Mouse (Mus musculus) hindbrain, embryonic 14.5 days (tissue): ENCODE measurements around the gene Met. TPM values are rescaled to one million over a fixed set of nuclear protein-coding genes. Genes with fewer than 3 reads are reported as not detected.

Source experiments
- ATAC-seq: fragments of 200-750 bp; cut with Nextera tagmentation; 2 replicates; pipeline ENCODE4 v1.8.0; 2017; ENCODE audit warnings: moderate number of reproducible peaks, mild to moderate bottlenecking, moderate TSS enrichment, moderate library complexity; ENCODE audit not compliant: low FRiP score
- DNase-seq: peaks from one replicate; pipeline ENCODE4 v3.0.0-alpha.2; 2015; ENCODE audit warnings: low spot score
- H3K27ac ChIP-seq: fragments of 300-500 bp; sonication (generic); 2 replicates; pipeline ENCODE4 v1.5.1; 2014; ENCODE audit warnings: mild to moderate bottlenecking, moderate library complexity
- H3K27me3 ChIP-seq: fragments of 300-500 bp; sonication (generic); 2 replicates; pipeline ENCODE4 v1.6.1; 2014; ENCODE audit warnings: mild to moderate bottlenecking, low read length, mixed read lengths; ENCODE audit not compliant: control insufficient read depth, insufficient read depth
- H3K36me3 ChIP-seq: fragments of 300-500 bp; sonication (generic); replicated peaks from 2 replicates; pipeline ENCODE4 v1.6.1; 2014; ENCODE audit not compliant: control insufficient read depth, insufficient read depth
- H3K4me1 ChIP-seq: fragments of 300-500 bp; sonication (generic); replicated peaks from 2 replicates; pipeline ENCODE4 v1.6.1; 2014; ENCODE audit warnings: antibody characterized with exemption, low read length, mixed read lengths; ENCODE audit not compliant: control insufficient read depth, insufficient read depth
- H3K4me2 ChIP-seq: fragments of 300-500 bp; sonication (generic); replicated peaks from 2 replicates; pipeline ENCODE4 v1.6.1; 2014; ENCODE audit warnings: mild to moderate bottlenecking, moderate library complexity
- H3K4me3 ChIP-seq: fragments of 300-500 bp; sonication (generic); replicated peaks from 2 replicates; pipeline ENCODE4 v1.5.1; 2014; ENCODE audit warnings: mild to moderate bottlenecking, low read length
- H3K9ac ChIP-seq: fragments of 300-500 bp; sonication (generic); 2 replicates; pipeline ENCODE4 v1.6.1; 2014
- H3K9me3 ChIP-seq: fragments of 300-500 bp; sonication (generic); 2 replicates; pipeline ENCODE4 v1.6.1; 2016; ENCODE audit warnings: low read length; ENCODE audit not compliant: control insufficient read depth
- WGBS: fragments of 180-500 bp; shearing (Covaris S2); extraction: QIAGEN DNeasy Blood & Tissue Kit; methylation state at CpG from one replicate; pipeline ENCODE4 v1.1.7; 2014; 5-methylcytosine and 5-hydroxymethylcytosine counted together
- polyA plus RNA-seq: library from polyadenylated mRNA; unstranded; fragments of >200 nt; fragmentation: Nextera tagmentation; extraction: Ambion mirVana; gene quantifications from 2 replicates; pipeline ENCODE4 v1.2.1, GENCODE M21; 2014

Met gene
- polyA plus RNA-seq, 1 experiment from 2014 or later = 3.8 TPM

GRCm38 (mm10) chr6:17554263-17554662, 90.7 kb downstream of the Met start:
- 78% methylated on average over 7 of the region's 7 CpGs for WGBS
- Histone ChIP-seq H3K4me1 (no peaks in the 10 kb centered on the region), H3K4me3 (no peak overlapping the region), H3K27ac (no peak overlapping the region), H3K27me3 (no peaks in the 10 kb centered on the region), H3K4me2 (no peak overlapping the region), H3K9me3 (no peaks in the 10 kb centered on the region), H3K36me3 (no peaks in the 10 kb centered on the region), H3K9ac (no peak overlapping the region)
- DNase-seq (no peak), ATAC-seq (no peak; the same call in 1 of the 2 replicates)

DNA sequence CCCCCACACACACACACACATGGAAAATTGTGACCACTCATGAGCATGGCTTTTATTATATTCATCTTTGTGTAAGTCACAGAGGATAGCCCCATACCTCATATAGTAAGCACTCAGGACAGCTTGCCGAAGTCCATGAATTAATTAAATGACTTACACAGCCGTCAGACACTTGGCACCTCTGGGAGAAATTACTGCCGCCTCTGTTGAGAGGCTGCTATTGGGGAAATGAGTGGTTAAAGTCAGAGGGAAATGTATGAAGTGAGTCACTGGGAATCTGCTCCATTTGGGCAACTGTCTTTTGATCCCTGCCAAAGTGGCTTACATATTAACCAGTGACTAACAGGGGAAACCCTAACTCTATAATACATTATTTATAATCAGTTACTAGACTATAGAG, 91.2 kb downstream of the Met start:
- no peak overlapping the region for H3K4me3 ChIP-seq
- H3K36me3 ChIP-seq = no peaks in the 10 kb centered on the region
- no peaks in the 10 kb centered on the region for H3K9me3 ChIP-seq
- WGBS = 23% methylated on average over 3 of the region's 3 CpGs
- no peaks in the 10 kb centered on the region for H3K27me3 ChIP-seq
- no peaks in the 10 kb centered on the region for H3K4me1 ChIP-seq
- H3K4me2 ChIP-seq = no peak overlapping the region
- ATAC-seq (peak; percentile 34; the same call in 1 of the 2 replicates), DNase-seq (no peak)
- no peak overlapping the region for H3K27ac ChIP-seq
- no peak overlapping the region for H3K9ac ChIP-seq

GRCm38 (mm10) chr6:17555719-17556118, 92.1 kb downstream of the Met start:
- no peaks in the 10 kb centered on the region for H3K36me3 ChIP-seq
- no peak overlapping the region for H3K9ac ChIP-seq
- ATAC-seq = no peak
- H3K9me3 ChIP-seq = no peaks in the 10 kb centered on the region
- no peak for DNase-seq
- H3K27ac ChIP-seq = no peak overlapping the region
- no peak overlapping the region for H3K4me2 ChIP-seq
- no peaks in the 10 kb centered on the region for H3K4me1 ChIP-seq
- WGBS = 84% methylated on average over 7 of the region's 7 CpGs
- no peak overlapping the region for H3K4me3 ChIP-seq
- no peaks in the 10 kb centered on the region for H3K27me3 ChIP-seq

DNA sequence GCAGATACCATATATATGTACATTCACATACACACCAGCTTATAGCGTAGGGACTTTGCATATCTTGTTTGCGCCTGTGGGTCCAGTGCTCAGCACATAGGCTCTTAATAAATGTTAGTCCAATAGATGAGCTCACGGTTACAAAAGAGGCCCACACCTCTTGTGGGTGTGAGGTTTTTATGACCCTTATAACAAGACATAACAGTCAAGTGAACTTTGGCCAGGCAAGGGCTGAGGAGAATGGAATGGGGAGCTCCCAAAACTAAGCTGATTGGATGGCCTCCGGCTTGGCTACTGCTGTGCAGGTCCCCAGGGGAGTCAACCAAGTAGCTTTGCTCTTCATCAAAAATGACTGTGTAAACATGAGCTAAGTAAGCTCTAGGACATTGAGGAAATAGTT, 96.1 kb downstream of the Met start:
- H3K27me3 ChIP-seq = no peaks in the 10 kb centered on the region
- H3K4me1 ChIP-seq = 0 out of 2 replicates have a peak, but pooled peaks cover 5% of the 10 kb centered on the region
- H3K4me2 ChIP-seq = no peak overlapping the region
- H3K9me3 ChIP-seq = no peaks in the 10 kb centered on the region
- 86% methylated on average over 4 of the region's 4 CpGs for WGBS
- H3K27ac ChIP-seq = no peak overlapping the region
- H3K36me3 ChIP-seq = no peaks in the 10 kb centered on the region
- DNase-seq = no peak
- H3K9ac ChIP-seq = no peak overlapping the region
- ATAC-seq = no peak
- no peak overlapping the region for H3K4me3 ChIP-seq

DNA sequence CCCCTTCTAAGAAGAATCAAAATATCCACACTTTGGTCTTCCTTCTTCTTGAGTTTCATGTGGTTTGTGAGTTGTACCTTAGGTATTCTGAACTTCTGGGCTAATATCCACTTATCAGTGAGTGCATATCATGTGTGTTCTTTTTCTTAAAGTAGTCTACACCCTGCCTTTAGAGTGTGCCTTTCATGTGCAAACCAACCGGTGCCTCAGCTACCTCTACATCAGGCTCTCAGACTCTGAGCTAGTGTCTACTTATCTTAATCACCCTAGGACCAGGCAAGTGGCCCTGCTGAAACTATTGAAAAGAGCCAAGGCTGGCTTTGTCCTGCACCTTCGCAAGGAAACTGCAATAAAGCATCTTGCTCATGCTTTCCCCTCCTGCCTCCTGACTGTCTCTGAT, 97.7 kb downstream of the Met start:
- no peak for DNase-seq
- H3K36me3 ChIP-seq = no peaks in the 10 kb centered on the region
- H3K27ac ChIP-seq = no peak overlapping the region
- H3K4me1 ChIP-seq = 0 out of 2 replicates have a peak, but pooled peaks cover 5% of the 10 kb centered on the region
- ATAC-seq = no peak
- H3K4me3 ChIP-seq = no peak overlapping the region
- 29% methylated on average over 2 of the region's 2 CpGs for WGBS
- H3K9me3 ChIP-seq = no peaks in the 10 kb centered on the region
- H3K4me2 ChIP-seq = no peak overlapping the region
- H3K9ac ChIP-seq = no peak overlapping the region
- H3K27me3 ChIP-seq = 0 out of 2 replicates have a peak, but pooled peaks cover 5% of the 10 kb centered on the region

DNA sequence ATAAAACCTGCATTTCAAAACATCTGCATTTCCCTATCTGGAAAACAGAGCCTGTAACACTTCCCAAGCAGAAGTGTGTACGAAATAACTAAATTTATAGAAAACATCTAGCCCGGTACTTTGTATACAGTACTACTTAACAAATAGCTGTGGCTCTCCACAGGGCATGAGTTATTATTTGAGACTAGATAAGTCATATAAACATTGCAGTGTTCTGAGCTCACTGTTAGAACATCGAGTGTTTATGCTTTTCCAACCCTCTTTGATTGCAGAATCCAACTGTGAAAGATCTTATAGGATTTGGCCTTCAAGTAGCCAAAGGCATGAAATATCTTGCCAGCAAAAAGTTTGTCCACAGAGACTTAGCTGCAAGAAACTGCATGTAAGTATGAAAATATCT, 98.3 kb downstream of the Met start:
- Histone ChIP-seq H3K27ac (no peak overlapping the region), H3K4me2 (no peak overlapping the region), H3K36me3 (no peaks in the 10 kb centered on the region), H3K9ac (no peak overlapping the region), H3K4me3 (no peak overlapping the region), H3K27me3 (0 out of 2 replicates have a peak, but pooled peaks cover 5% of the 10 kb centered on the region), H3K4me1 (0 out of 2 replicates have a peak, but pooled peaks cover 5% of the 10 kb centered on the region), H3K9me3 (no peaks in the 10 kb centered on the region)
- WGBS = 61% methylated on average over 3 of the region's 3 CpGs
- DNase-seq = no peak
- ATAC-seq = no peak

DNA sequence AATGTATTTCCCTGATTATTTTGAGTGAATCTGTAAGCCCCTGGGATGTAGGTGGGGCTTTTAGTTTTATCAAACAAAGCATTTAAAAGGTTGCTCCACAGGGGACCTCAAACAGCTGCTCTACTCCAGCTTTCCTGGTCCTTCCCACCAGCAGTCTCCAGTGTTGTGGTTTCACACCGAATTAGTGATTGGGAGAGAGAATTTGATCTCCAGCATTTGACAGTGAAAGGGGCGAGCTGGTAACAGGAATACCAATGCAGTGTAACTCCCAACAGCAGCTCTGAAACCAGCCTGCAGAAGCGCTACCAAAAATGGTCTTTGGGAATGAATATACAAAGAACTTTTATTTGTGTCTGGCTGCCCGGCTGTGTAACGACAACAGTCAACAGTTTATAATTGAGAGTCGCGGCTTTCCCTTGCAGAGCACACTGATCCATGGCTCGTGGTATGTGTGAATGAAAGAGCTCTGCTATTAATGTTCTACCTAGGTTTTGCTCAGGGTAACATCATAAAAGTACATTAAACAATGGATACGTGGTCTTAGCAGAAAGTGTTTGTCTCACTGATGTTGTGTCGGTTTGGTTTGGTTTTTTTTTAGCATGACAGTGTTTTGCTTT, 99.0 kb downstream of the Met start:
- Histone ChIP-seq H3K36me3 (no peaks in the 10 kb centered on the region), H3K4me3 (no peak overlapping the region), H3K27ac (no peak overlapping the region), H3K9ac (no peak overlapping the region), H3K27me3 (0 out of 2 replicates have a peak, but pooled peaks cover 5% of the 10 kb centered on the region), H3K9me3 (no peaks in the 10 kb centered on the region), H3K4me2 (0 out of 2 replicates have a peak overlapping the region, but pooled peaks have one; percentile 21), H3K4me1 (0 out of 2 replicates have a peak, but pooled peaks cover 5% of the 10 kb centered on the region)
- no peak for DNase-seq
- 8% methylated on average over 10 of the region's 10 CpGs for WGBS
- no peak; the same call in 1 of the 2 replicates for ATAC-seq

DNA sequence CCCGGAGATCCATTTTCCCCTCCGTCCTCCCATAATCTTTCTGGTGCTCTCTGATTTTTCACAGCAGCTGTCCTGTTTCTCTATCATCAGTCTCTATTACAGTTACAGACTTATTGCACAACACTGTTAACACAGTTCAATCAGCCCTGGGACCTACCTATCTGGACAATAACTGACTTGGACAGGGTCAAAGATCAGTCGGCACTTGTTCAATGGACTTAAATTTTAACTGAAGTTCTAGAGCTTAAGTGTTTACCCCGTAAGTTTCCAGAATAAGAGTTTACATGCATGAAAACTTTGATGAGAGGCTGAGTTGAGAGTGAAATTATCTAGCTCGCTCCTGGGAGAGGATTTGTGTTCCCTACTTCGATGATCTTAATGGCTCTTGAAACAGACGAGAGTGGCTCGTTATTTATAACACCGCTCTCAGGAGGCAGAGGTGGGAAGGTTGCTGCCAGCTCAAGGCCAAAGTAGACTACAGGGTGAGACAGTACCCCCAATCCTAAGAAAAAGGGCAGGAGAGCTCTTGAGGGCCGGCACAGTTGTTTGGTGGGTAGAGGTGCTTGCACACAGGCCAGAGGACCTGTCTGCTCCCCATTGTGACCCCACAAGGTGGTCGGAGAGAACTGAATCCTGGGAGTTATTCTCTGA, 105.2 kb downstream of the Met start:
- H3K27ac ChIP-seq = no peak overlapping the region
- WGBS = 91% methylated on average over 11 of the region's 11 CpGs
- 0 out of 2 replicates have a peak, but pooled peaks cover 5% of the 10 kb centered on the region for H3K27me3 ChIP-seq
- H3K4me3 ChIP-seq = no peak overlapping the region
- no peaks in the 10 kb centered on the region for H3K4me1 ChIP-seq
- H3K9ac ChIP-seq = no peak overlapping the region
- DNase-seq (no peak), ATAC-seq (no peak)
- H3K9me3 ChIP-seq = no peaks in the 10 kb centered on the region
- H3K4me2 ChIP-seq = no peak overlapping the region
- H3K36me3 ChIP-seq = no peaks in the 10 kb centered on the region

DNA sequence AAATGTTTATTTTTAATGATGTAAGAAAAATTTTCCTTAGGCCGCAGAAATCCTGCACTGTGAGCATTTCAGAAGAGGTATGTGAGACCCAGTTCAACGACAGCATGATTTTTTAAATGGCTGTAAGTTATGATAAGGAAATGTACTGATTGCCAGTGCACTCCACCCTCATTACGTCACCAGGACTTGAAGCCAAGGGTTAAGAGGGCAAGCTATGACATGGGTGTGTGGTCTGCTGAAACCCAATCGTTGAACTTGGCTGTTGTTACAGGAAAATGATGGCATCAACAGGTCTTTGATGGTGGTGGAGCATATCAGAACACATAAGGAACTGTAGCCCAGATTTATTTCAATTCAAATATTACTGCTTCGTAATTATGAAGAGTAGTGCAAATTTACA, 109.6 kb downstream of the Met start:
- DNase-seq (no peak), ATAC-seq (no peak)
- no peaks in the 10 kb centered on the region for H3K4me1 ChIP-seq
- H3K9ac ChIP-seq = no peak overlapping the region
- no peak overlapping the region for H3K4me2 ChIP-seq
- no peaks in the 10 kb centered on the region for H3K9me3 ChIP-seq
- H3K4me3 ChIP-seq = no peak overlapping the region
- no peak overlapping the region for H3K27ac ChIP-seq
- 91% methylated on average over 5 of the region's 5 CpGs for WGBS
- H3K27me3 ChIP-seq = no peaks in the 10 kb centered on the region
- no peaks in the 10 kb centered on the region for H3K36me3 ChIP-seq
